Mouse (Mus musculus) liver, embryonic 14.5 days (tissue): Measurements from ENCODE around the gene Cdk12.

ENCODE experiments used
- CTCF ChIP-seq: IDR thresholded peaks from 2 replicates; pipeline ENCODE4 v1.5.1; 2016; ENCODE audit warnings: antibody characterized with exemption, low read depth, control low read depth
- EP300 ChIP-seq: IDR thresholded peaks from 2 replicates; pipeline ENCODE4 v1.6.1; 2016; ENCODE audit warnings: antibody characterized with exemption, low read depth

GRCm38 (mm10) chr11:98320806-98321676, 118.2 kb downstream of the Cdk12 start:
- TF ChIP-seq CTCF: no peak
- no peak for TF ChIP-seq EP300
